Mouse (Mus musculus) stomach, postnatal 0 days (tissue): Measurements from ENCODE around the gene Senp1.

ENCODE experiments used
- CTCF ChIP-seq: IDR thresholded peaks from 2 replicates; pipeline ENCODE4 v1.5.1; 2016; ENCODE audit warnings: antibody characterized with exemption, low read depth, mild to moderate bottlenecking, moderate library complexity
- EP300 ChIP-seq: optimal IDR thresholded peaks from 2 replicates; pipeline ENCODE3; 2016; ENCODE audit warnings: antibody characterized with exemption

- no peak for TF ChIP-seq CTCF
- no peak for TF ChIP-seq EP300
Observed at GRCm38 (mm10) chr15:98092372-98093120, 998 bp downstream of the Senp1 start, which contains the start of gene Pfkm.
